Mouse (Mus musculus) lung, embryonic 15.5 days (tissue): ENCODE measurements around the gene Epas1. TPM values are rescaled to one million over a fixed set of nuclear protein-coding genes. Genes with fewer than 3 reads are reported as not detected.

ENCODE experiments used
- ATAC-seq: fragments of 200-750 bp; cut with Nextera tagmentation; 2 replicates; pipeline ENCODE4 v1.8.0; 2017; ENCODE audit warnings: moderate number of reproducible peaks, borderline replicate concordance; ENCODE audit not compliant: low FRiP score, low TSS enrichment; ENCODE audit errors: extremely low read depth
- H3K27ac ChIP-seq: fragments of 300-500 bp; sonication (generic); 2 replicates; pipeline ENCODE4 v1.5.1; 2015; ENCODE audit warnings: moderate library complexity, mild to moderate bottlenecking, inconsistent platforms
- H3K27me3 ChIP-seq: fragments of 300-500 bp; sonication (generic); 2 replicates; pipeline ENCODE4 v1.6.1; 2015; ENCODE audit warnings: inconsistent platforms
- H3K36me3 ChIP-seq: fragments of 300-500 bp; sonication (generic); 2 replicates; pipeline ENCODE4 v1.6.1; 2015; ENCODE audit warnings: inconsistent platforms
- H3K4me1 ChIP-seq: fragments of 300-500 bp; sonication (generic); 2 replicates; pipeline ENCODE4 v1.6.1; 2015; ENCODE audit warnings: inconsistent platforms
- H3K4me2 ChIP-seq: fragments of 300-500 bp; sonication (generic); 2 replicates; pipeline ENCODE4 v1.6.1; 2015; ENCODE audit warnings: inconsistent platforms, mild to moderate bottlenecking, moderate library complexity
- H3K4me3 ChIP-seq: fragments of 300-500 bp; sonication (generic); 2 replicates; pipeline ENCODE4 v1.5.1; 2015; ENCODE audit warnings: mild to moderate bottlenecking, inconsistent platforms
- H3K9ac ChIP-seq: fragments of 300-500 bp; sonication (generic); 2 replicates; pipeline ENCODE4 v1.6.1; 2015; ENCODE audit warnings: inconsistent platforms
- H3K9me3 ChIP-seq: fragments of 300-500 bp; sonication (generic); 2 replicates; pipeline ENCODE4 v1.6.1; 2016; ENCODE audit warnings: inconsistent platforms
- WGBS: fragments of 180-500 bp; shearing (Covaris S2); methylation state at CpG from one replicate; pipeline ENCODE4 v1.1.7; 2015; 5-methylcytosine and 5-hydroxymethylcytosine counted together
- polyA plus RNA-seq: library from polyadenylated mRNA; unstranded; fragments of >200 nt; fragmentation: Nextera tagmentation; extraction: Ambion mirVana; gene quantifications from 2 replicates; pipeline ENCODE4 v1.2.1, GENCODE M21; 2015

Gene Epas1
- polyA plus RNA-seq, 1 experiment from 2014 or later, result 10.1 TPM

GRCm38 (mm10) chr17:86798460-86798859 lies 45.0 kb downstream of the Epas1 start:
- ATAC-seq, result no peak
- Histone ChIP-seq H3K9me3 (no peaks in the 10 kb centered on the region), H3K4me3 (no peak overlapping the region), H3K4me2 (no peak overlapping the region), H3K27me3 (no peaks in the 10 kb centered on the region), H3K27ac (peak overlapping the region; percentile 35; the same call in 1 of the 2 replicates), H3K4me1 (peaks cover 42% of the 10 kb centered on the region), H3K36me3 (no peaks in the 10 kb centered on the region), H3K9ac (no peak overlapping the region)
- 48% methylated on average over 8 of the region's 8 CpGs for WGBS

DNA sequence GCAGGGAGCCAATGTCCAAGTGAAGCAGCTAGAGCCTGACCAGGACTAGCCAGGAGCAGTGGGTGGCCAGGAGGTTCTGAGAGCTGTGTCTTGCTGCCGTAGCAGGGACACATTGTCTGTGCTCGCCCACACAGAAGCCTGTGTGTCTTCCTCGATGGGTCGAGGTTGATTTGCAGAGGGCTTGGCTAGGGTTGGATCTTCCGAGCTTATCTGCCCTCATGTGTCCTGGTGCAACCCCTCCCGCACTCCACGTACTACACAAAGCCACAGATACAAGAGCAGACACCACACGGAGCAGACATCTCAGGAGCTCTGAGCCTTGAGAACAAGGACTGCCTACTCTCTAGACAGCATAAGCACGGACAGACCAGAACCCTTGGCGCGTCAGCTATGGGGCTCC lies 45.5 kb downstream of the Epas1 start:
- no peaks in the 10 kb centered on the region for H3K36me3 ChIP-seq
- peak overlapping the region; percentile 35 for H3K27ac ChIP-seq
- H3K27me3 ChIP-seq, result no peaks in the 10 kb centered on the region
- H3K4me2 ChIP-seq, result no peak overlapping the region
- H3K4me3 ChIP-seq, result no peak overlapping the region
- H3K9ac ChIP-seq, result no peak overlapping the region
- H3K9me3 ChIP-seq, result no peaks in the 10 kb centered on the region
- 74% methylated on average over 11 of the region's 11 CpGs for WGBS
- no peak for ATAC-seq
- H3K4me1 ChIP-seq, result peaks cover 42% of the 10 kb centered on the region

DNA sequence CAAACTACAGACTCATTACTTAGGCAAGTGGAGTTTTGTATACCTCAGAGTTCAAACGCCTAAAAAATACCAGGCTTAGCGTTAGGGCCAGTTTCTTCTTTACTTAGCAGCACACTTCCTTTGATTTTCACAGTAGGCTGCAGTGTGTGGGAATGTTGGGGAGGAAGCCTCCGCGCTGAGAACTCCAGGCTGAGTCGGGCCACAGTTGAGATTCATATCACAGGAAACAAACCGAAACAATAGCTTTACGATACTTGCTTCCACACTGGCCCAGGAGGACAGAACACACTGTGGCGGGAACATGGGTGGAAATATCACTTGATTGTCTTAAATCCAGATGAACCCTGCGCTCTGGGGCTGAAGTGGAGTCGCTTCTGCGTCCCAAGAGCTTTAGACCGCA lies 47.0 kb downstream of the Epas1 start:
- peaks cover 42% of the 10 kb centered on the region for H3K4me1 ChIP-seq
- no peaks in the 10 kb centered on the region for H3K9me3 ChIP-seq
- peak overlapping the region; percentile 83 for H3K27ac ChIP-seq
- H3K36me3 ChIP-seq, result no peaks in the 10 kb centered on the region
- H3K4me2 ChIP-seq, result no peak overlapping the region
- H3K9ac ChIP-seq, result no peak overlapping the region
- no peaks in the 10 kb centered on the region for H3K27me3 ChIP-seq
- 49% methylated on average over 12 of the region's 12 CpGs for WGBS
- ATAC-seq, result no peak
- H3K4me3 ChIP-seq, result no peak overlapping the region

DNA sequence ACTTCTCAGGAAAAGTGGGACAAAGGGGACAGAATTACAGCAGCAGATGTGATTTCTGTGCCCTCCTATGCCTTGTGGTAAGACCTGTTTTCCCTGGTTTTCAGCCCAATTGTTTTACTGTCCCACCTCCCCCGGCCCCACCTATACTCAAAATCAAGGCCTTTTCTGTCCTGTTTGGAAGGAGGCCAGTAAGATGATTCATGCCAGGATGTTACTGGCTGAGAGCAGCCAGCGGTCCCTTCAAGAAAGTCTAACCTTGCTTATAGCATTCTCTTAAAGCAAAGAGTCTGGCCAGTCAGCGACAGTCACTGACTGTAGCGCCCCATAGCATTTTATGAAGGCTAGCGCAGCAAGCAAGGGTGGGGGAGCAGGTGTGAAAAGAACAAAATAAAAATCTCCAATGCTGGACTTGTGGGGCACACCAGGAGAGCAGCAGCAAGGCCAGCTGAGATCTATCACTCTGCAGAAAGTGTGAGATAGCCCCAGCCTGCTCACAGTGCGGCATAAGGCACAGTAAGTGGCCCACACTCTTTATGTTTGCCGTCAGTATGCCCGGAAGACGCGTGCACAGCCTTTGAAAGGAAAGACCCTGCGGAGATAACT lies 47.8 kb downstream of the Epas1 start:
- no peak for ATAC-seq
- Histone ChIP-seq H3K27me3 (no peaks in the 10 kb centered on the region), H3K4me2 (peak overlapping the region; percentile 15; the same call in 1 of the 2 replicates), H3K4me3 (no peak overlapping the region), H3K9ac (no peak overlapping the region), H3K4me1 (peaks cover 42% of the 10 kb centered on the region), H3K27ac (peak overlapping the region; percentile 83), H3K9me3 (no peaks in the 10 kb centered on the region), H3K36me3 (no peaks in the 10 kb centered on the region)
- 42% methylated on average over 11 of the region's 11 CpGs for WGBS

- WGBS, result 37% methylated on average over 9 of the region's 9 CpGs
- Histone ChIP-seq H3K36me3 (no peaks in the 10 kb centered on the region), H3K4me3 (no peak overlapping the region), H3K4me1 (peaks cover 42% of the 10 kb centered on the region), H3K4me2 (peak overlapping the region; percentile 15; the same call in 1 of the 2 replicates), H3K9ac (no peak overlapping the region), H3K9me3 (no peaks in the 10 kb centered on the region), H3K27me3 (no peaks in the 10 kb centered on the region), H3K27ac (peak overlapping the region; percentile 83)
- ATAC-seq, result 0 out of 2 replicates have a peak, but pooled peaks have one; percentile 43
Observed at GRCm38 (mm10) chr17:86801876-86802275, 48.4 kb downstream of the Epas1 start.

DNA sequence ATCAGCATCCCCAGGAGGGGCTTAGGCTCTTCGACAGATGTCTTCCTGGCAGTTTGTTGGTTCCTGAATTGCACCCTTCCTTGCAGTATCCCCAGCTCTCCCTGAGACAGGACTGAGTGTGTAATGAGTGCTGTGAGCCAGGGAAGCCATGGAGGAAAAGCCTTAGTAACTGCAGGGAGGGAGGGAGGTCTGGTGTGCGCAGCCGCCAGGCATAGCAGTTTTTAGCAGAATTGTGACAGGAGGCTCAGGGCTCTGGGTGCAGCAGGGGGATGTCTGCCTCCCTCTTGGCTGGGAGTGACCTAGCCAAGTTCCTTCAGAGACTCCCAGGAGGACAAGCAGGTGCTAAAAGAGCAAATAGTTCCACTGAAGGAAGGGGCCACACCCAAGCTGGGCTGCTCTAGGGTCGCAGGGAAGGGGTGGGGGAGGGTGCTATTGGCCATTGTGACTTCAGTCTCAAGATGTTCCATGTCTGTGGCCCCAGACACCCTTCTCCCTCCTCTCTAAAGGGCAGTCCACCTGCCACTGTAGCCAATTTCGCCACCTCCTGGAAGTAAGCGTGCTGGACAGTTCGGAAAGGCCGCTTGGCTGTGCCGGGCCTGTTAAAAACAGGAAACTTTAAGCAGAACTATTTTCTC lies 49.0 kb downstream of the Epas1 start:
- H3K9ac ChIP-seq, result no peak overlapping the region
- no peak for ATAC-seq
- H3K27me3 ChIP-seq, result no peaks in the 10 kb centered on the region
- no peaks in the 10 kb centered on the region for H3K9me3 ChIP-seq
- 52% methylated on average over 9 of the region's 9 CpGs for WGBS
- peaks cover 42% of the 10 kb centered on the region for H3K4me1 ChIP-seq
- H3K4me3 ChIP-seq, result no peak overlapping the region
- no peaks in the 10 kb centered on the region for H3K36me3 ChIP-seq
- peak overlapping the region; percentile 83 for H3K27ac ChIP-seq
- H3K4me2 ChIP-seq, result no peak overlapping the region

GRCm38 (mm10) chr17:86803147-86803546 lies 49.6 kb downstream of the Epas1 start:
- Histone ChIP-seq H3K4me3 (no peak overlapping the region), H3K4me1 (peaks cover 39% of the 10 kb centered on the region), H3K9ac (no peak overlapping the region), H3K27ac (peak overlapping the region; percentile 83; the same call in 1 of the 2 replicates), H3K27me3 (no peaks in the 10 kb centered on the region), H3K36me3 (no peaks in the 10 kb centered on the region), H3K4me2 (no peak overlapping the region), H3K9me3 (no peaks in the 10 kb centered on the region)
- WGBS, result 75% methylated on average over 10 of the region's 10 CpGs
- no peak for ATAC-seq

DNA sequence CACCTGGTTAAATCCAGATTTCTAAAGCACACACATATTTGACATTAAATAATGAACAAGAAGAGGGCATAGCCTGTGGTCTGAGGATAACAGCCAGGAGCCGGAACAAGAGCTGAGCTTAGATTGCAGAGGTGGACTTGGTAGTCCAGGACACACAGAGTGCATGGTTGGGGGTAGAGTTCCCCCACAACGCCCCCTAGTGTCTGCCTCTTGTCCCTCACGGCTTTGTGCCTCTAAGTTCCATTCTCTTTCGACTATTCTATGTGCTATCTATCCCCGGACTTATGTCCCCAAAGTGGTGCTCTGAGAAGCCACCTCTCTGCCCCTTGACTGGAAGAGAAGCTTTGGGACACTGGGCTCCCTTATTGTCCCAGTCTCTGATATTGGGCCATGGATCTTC lies 50.2 kb downstream of the Epas1 start:
- H3K27me3 ChIP-seq, result no peaks in the 10 kb centered on the region
- no peak overlapping the region for H3K4me3 ChIP-seq
- H3K4me2 ChIP-seq, result no peak overlapping the region
- no peaks in the 10 kb centered on the region for H3K36me3 ChIP-seq
- 76% methylated on average over 5 of the region's 5 CpGs for WGBS
- no peak overlapping the region for H3K9ac ChIP-seq
- H3K4me1 ChIP-seq, result peaks cover 34% of the 10 kb centered on the region
- H3K9me3 ChIP-seq, result no peaks in the 10 kb centered on the region
- no peak overlapping the region for H3K27ac ChIP-seq
- no peak for ATAC-seq

- WGBS, result 0% methylated on average over 4 of the region's 4 CpGs
- Histone ChIP-seq H3K4me1 (peaks cover 13% of the 10 kb centered on the region; the same call in 1 of the 2 replicates), H3K9me3 (no peaks in the 10 kb centered on the region), H3K27ac (no peak overlapping the region), H3K36me3 (no peaks in the 10 kb centered on the region), H3K27me3 (no peaks in the 10 kb centered on the region), H3K9ac (no peak overlapping the region), H3K4me2 (no peak overlapping the region), H3K4me3 (no peak overlapping the region)
- ATAC-seq, result no peak
Observed at GRCm38 (mm10) chr17:86812029-86812428, 58.5 kb downstream of the Epas1 start.

DNA sequence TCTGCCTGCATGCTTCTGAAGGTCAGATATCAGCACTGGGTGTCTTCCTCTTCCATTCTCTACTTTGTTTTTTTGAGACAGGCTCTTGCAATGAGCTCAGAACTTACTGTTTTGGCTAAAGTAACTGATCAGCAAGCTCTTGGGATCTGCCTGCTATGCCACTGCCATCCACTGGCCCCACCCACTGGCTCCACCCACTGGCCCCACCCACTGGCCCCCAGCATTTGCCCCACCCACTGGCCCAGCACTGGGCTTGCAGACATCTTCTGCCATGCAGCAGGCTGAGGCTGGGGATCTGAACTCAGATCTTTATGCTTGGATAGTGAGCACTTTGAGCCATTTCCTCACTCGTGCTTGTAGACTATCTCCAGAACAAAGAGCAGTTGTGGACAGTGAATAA lies 60.8 kb downstream of the Epas1 start:
- peak; percentile 76 for ATAC-seq
- Histone ChIP-seq H3K4me3 (no peak overlapping the region), H3K9me3 (no peaks in the 10 kb centered on the region), H3K27ac (peak overlapping the region; percentile 50; the same call in 1 of the 2 replicates), H3K4me1 (peaks cover 13% of the 10 kb centered on the region; the same call in 1 of the 2 replicates), H3K9ac (no peak overlapping the region), H3K27me3 (no peaks in the 10 kb centered on the region), H3K4me2 (no peak overlapping the region), H3K36me3 (no peaks in the 10 kb centered on the region)
- WGBS, result 13% methylated on average over 1 of the region's 1 CpGs

DNA sequence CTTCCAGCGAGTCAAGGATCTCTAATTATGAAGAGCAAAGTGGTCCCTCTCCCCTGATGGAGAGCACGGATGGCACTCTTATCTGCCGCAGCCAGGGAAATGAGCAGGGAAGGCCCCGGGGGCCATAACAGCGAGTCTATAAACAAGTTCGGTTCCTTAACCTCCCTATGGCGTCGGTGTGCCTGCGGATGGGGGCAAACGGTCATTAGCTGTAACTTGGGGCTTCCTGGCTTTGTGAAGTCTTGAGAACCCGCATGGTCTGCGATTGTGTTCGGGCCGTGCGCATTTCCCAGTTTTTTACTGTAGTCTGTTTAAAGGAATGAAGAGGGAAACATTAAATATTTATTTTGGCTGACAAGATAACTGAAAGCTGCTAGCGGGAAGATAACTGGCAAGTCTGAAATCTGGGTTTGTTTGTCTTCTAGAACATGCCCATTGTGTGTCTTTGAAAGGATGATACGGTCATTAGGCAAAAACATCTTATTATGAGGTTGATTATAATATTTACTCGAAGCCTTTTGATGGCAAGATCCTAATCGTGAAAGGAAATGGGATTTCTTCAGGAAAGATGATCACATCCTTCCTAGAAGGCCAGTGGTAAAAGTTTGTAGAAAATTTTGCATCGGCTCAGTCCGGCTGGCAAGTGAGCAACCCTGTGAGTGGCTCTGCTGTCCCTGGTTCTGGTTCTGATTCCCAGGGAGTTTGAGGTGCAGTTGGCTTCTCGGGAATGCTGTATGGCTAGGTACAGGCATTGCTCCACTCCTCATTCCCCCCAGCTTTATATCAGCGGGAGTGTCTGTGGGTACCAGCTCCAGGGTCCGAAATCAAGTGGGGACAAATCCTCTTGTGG lies 61.7 kb downstream of the Epas1 start:
- no peak overlapping the region for H3K4me3 ChIP-seq
- no peak overlapping the region for H3K9ac ChIP-seq
- H3K4me2 ChIP-seq, result peak overlapping the region; percentile 5; the same call in 1 of the 2 replicates
- H3K9me3 ChIP-seq, result no peaks in the 10 kb centered on the region
- no peaks in the 10 kb centered on the region for H3K36me3 ChIP-seq
- 37% methylated on average over 24 of the region's 24 CpGs for WGBS
- no peak for ATAC-seq
- H3K27ac ChIP-seq, result peak overlapping the region; percentile 50; the same call in 1 of the 2 replicates
- H3K4me1 ChIP-seq, result peaks cover 13% of the 10 kb centered on the region; the same call in 1 of the 2 replicates
- H3K27me3 ChIP-seq, result no peaks in the 10 kb centered on the region
